Mouse (Mus musculus): ENCODE results near the gene Clip3. TPM values are rescaled to one million over a fixed set of nuclear protein-coding genes. Genes with fewer than 3 reads are reported as not detected.

The Clip3 gene
- polyA plus RNA-seq, 1 experiment, result 4.2 TPM

DNA sequence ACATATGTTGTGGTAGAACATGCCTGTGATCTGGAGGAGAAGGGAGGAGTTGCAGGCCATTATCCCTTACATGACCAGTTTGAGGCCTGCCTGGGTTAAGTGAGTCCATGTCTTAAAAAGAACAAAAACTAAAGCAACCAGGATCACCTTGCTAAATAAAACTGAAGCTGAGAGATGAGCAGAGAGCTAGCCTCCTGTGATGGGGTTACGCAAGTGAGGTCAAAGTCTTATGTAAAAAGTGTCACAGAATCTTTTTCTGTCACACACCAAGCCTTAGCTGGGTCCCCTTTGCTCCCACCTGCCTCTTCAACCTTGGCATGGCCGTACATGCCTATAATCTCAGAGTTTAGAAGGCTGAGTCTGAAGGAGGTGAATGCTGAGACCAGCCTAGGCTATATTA, 29.4 kb downstream of the Clip3 start:
- H3K27ac ChIP-seq (ENCODE audit: insufficient read depth, low read depth, low read length), result peak overlapping the region; percentile 79
- no peak for DNase-seq
- no peaks in the 10 kb centered on the region for H3K36me3 ChIP-seq (ENCODE audit: control insufficient read depth, insufficient read depth, low read length)
- H3K27me3 ChIP-seq (replicated peaks; ENCODE audit: control insufficient read depth, insufficient read depth, low read length), result no peaks in the 10 kb centered on the region
- H3K4me1 ChIP-seq (ENCODE audit: control insufficient read depth, insufficient read depth, low read length), result peaks cover 26% of the 10 kb centered on the region; the same call in 1 of the 2 replicates
- no peak overlapping the region for H3K4me3 ChIP-seq (ENCODE audit: insufficient read depth, low read depth, low read length)
- no peak for TF ChIP-seq CTCF (conservative IDR thresholded peaks at IDR 0.05; ENCODE audit: insufficient read depth, insufficient read length, low read depth, low read length)
- TF ChIP-seq POLR2A (IDR thresholded peaks at IDR 0.05; ENCODE audit: low read depth, low read length), result no peak
- 59% methylated on average over 2 of the region's 2 CpGs for WGBS

DNA sequence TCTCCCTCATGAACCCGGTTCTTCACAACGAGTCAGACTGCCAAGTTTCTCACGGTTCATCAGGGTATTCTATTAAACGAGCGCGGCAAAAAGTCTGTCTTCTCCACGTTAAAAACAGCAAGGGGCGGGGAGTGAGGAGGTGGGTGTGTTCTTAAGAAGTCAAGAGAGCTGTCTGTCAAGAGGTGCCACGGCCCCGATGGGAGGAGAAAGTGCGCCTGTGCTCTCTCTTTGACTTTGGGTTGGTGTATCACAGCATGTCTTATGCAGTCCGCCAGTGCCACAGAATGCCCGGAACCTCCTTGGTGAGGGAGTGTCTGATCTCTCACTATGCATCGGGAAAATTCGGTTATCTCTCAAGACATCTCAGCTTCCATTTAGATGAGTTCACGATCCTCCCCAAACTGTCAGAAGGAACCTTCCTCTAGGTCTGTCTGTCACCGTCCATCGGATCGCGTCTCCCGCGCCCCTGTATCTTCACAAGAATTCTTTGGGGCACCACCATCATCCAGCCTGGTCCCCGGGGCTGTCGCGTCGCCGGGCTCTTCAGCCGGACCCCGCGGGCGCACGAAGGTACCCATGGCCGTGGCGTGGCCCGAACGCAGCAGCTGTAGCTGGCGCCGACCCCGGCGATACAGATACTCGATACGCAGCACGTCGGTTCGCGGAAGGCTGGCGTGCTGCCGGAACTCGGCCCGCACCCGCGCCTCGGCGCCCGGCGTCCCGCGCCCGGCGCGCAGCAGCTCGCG, 30.2 kb downstream of the Clip3 start, which contains the start of gene E130208F15Rik:
Gene E130208F15Rik (plus strand): TSS at position 202 of the 746 bp plus-strand sequence.
- Histone ChIP-seq H3K27me3 (replicated peaks; ENCODE audit: control insufficient read depth, insufficient read depth, low read length) (no peaks in the 10 kb centered on the region), H3K4me1 (ENCODE audit: control insufficient read depth, insufficient read depth, low read length) (peaks cover 26% of the 10 kb centered on the region; the same call in 1 of the 2 replicates), H3K4me3 (ENCODE audit: insufficient read depth, low read depth, low read length) (peak within 1 kb of the TSS; percentile 79), H3K27ac (ENCODE audit: insufficient read depth, low read depth, low read length) (peak within 1 kb of the TSS; percentile 92), H3K36me3 (ENCODE audit: control insufficient read depth, insufficient read depth, low read length) (no peaks in the 10 kb centered on the region)
- WGBS, result under 1% methylated on average over 63 of the region's 63 CpGs
- no peak for TF ChIP-seq CTCF (conservative IDR thresholded peaks at IDR 0.05; ENCODE audit: insufficient read depth, insufficient read length, low read depth, low read length)
- TF ChIP-seq POLR2A (IDR thresholded peaks at IDR 0.05; ENCODE audit: low read depth, low read length), result peak; percentile 40
- peak; percentile 95 for DNase-seq

DNA sequence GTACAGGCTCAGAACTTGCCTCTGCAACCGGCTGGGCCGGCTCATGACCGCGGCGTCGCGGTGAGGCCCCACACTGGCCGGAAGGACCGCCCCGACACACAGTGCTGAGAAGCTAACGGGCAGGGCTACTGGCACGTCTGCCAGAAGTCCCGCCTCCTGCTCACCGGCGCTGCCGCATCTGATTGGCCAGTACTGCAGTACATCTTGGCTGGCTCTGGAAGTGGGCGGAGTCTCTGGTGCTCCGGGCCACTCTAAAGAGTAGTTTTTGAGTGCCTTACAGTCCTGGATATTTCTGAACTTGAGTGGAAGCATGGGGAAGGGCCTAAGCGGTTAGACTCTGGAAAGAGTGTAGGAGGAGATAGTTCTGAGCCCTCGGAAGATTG, 30.7 kb downstream of the Clip3 start:
- Histone ChIP-seq H3K36me3 (ENCODE audit: control insufficient read depth, insufficient read depth, low read length) (no peaks in the 10 kb centered on the region), H3K4me3 (ENCODE audit: insufficient read depth, low read depth, low read length) (peak overlapping the region; percentile 79), H3K27me3 (replicated peaks; ENCODE audit: control insufficient read depth, insufficient read depth, low read length) (no peaks in the 10 kb centered on the region), H3K27ac (ENCODE audit: insufficient read depth, low read depth, low read length) (peak overlapping the region; percentile 92), H3K4me1 (ENCODE audit: control insufficient read depth, insufficient read depth, low read length) (peaks cover 26% of the 10 kb centered on the region; the same call in 1 of the 2 replicates)
- peak; percentile 99 for DNase-seq
- 1% methylated on average over 20 of the region's 20 CpGs for WGBS
- TF ChIP-seq CTCF (conservative IDR thresholded peaks at IDR 0.05; ENCODE audit: insufficient read depth, insufficient read length, low read depth, low read length) (no peak), POLR2A (IDR thresholded peaks at IDR 0.05; ENCODE audit: low read depth, low read length) (peak; percentile 89)

DNA sequence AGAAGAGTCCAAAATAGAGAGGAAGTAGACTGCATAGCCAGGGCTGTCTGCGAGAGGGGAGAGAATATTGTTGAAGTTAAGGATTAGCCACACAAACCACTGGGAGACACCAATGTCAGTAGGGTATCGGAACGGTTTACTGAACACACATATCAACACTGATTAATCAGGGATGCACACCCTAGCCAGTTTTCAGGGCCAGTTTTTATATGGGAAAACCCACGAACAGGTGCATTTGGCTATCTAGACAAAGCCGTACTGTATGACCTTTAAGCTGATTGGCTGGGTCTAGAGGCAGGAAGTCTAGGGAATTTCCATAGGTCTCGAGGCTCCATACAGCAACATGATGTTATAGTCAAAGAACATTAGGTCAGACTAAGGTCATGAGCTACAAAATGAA, 31.3 kb downstream of the Clip3 start:
- DNase-seq, result no peak
- no peak for TF ChIP-seq CTCF (conservative IDR thresholded peaks at IDR 0.05; ENCODE audit: insufficient read depth, insufficient read length, low read depth, low read length)
- no peak for TF ChIP-seq POLR2A (IDR thresholded peaks at IDR 0.05; ENCODE audit: low read depth, low read length)
- H3K36me3 ChIP-seq (ENCODE audit: control insufficient read depth, insufficient read depth, low read length), result no peaks in the 10 kb centered on the region
- H3K4me1 ChIP-seq (ENCODE audit: control insufficient read depth, insufficient read depth, low read length), result peaks cover 25% of the 10 kb centered on the region; the same call in 1 of the 2 replicates
- no peaks in the 10 kb centered on the region for H3K27me3 ChIP-seq (replicated peaks; ENCODE audit: control insufficient read depth, insufficient read depth, low read length)
- 17% methylated on average over 6 of the region's 6 CpGs for WGBS
- peak overlapping the region; percentile 92 for H3K27ac ChIP-seq (ENCODE audit: insufficient read depth, low read depth, low read length)
- H3K4me3 ChIP-seq (ENCODE audit: insufficient read depth, low read depth, low read length), result peak overlapping the region; percentile 47

DNA sequence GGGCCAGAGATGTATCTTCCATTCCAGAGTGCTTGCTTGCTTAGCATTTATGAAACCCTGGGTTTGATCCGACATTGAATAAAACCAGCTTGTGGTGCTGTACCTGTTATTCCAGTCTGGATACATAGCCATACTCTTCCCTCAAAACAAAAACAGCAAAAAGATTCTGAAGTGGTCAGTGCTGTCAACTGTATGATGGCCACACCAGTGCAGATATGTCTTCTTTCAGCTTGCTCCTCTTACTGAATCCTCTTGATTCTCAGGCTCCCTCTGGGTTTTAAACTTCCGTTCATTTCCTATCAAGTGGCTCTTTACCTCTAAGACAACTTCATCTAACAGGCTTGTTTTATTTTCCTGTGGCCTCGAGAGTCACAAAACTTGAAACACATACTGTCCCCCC, 32.3 kb downstream of the Clip3 start, which contains the start of gene Sdhaf1:
Gene Sdhaf1 (minus strand): TSS at position 101 of the 400 bp plus-strand sequence.
- TF ChIP-seq POLR2A (IDR thresholded peaks at IDR 0.05; ENCODE audit: low read depth, low read length) (no peak), CTCF (conservative IDR thresholded peaks at IDR 0.05; ENCODE audit: insufficient read depth, insufficient read length, low read depth, low read length) (no peak)
- peak within 1 kb of the TSS; percentile 47; the same call in 1 of the 2 replicates for H3K4me3 ChIP-seq (ENCODE audit: insufficient read depth, low read depth, low read length)
- no peaks in the 10 kb centered on the region for H3K36me3 ChIP-seq (ENCODE audit: control insufficient read depth, insufficient read depth, low read length)
- H3K27me3 ChIP-seq (replicated peaks; ENCODE audit: control insufficient read depth, insufficient read depth, low read length), result no peaks in the 10 kb centered on the region
- DNase-seq, result no peak
- 81% methylated on average over 3 of the region's 3 CpGs for WGBS
- peak within 1 kb of the TSS; percentile 92 for H3K27ac ChIP-seq (ENCODE audit: insufficient read depth, low read depth, low read length)
- peaks cover 19% of the 10 kb centered on the region; the same call in 1 of the 2 replicates for H3K4me1 ChIP-seq (ENCODE audit: control insufficient read depth, insufficient read depth, low read length)

DNA sequence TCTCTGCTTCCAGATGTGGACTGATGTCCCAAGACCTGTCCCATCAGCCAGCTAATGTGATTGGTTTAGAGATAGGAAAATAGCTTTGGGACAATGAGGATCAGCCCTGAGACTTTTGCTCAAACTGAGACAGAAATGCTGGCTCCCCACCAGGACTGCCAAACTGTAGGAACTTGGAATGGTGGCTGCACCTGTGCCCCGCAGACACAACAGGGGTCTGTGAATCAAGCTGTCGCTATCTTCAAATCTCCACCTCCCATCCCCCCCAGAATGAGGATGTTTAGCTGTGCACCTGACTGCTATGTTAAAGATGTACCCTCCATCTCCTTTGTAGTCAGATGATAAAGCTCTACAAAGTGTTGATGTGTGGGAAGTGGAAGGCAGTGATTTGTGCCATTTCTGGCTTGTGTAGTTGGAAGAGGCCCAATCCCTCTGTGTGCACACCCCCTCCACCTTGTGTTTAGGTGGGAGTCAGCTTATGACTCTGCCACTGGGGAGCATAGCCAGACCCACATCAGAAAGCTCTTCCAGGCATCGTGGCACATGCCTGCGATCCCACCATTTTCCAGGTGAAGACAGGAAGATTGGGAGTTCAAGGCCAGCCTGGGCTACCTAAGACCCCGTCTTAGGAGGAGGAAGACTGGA, 32.9 kb downstream of the Clip3 start:
- Histone ChIP-seq H3K36me3 (ENCODE audit: control insufficient read depth, insufficient read depth, low read length) (no peaks in the 10 kb centered on the region), H3K4me1 (ENCODE audit: control insufficient read depth, insufficient read depth, low read length) (peaks cover 18% of the 10 kb centered on the region; the same call in 1 of the 2 replicates), H3K27me3 (replicated peaks; ENCODE audit: control insufficient read depth, insufficient read depth, low read length) (no peaks in the 10 kb centered on the region), H3K27ac (ENCODE audit: insufficient read depth, low read depth, low read length) (no peak overlapping the region), H3K4me3 (ENCODE audit: insufficient read depth, low read depth, low read length) (no peak overlapping the region)
- 89% methylated on average over 5 of the region's 5 CpGs for WGBS
- no peak for DNase-seq
- TF ChIP-seq POLR2A (IDR thresholded peaks at IDR 0.05; ENCODE audit: low read depth, low read length), result no peak
- TF ChIP-seq CTCF (conservative IDR thresholded peaks at IDR 0.05; ENCODE audit: insufficient read depth, insufficient read length, low read depth, low read length), result no peak

DNA sequence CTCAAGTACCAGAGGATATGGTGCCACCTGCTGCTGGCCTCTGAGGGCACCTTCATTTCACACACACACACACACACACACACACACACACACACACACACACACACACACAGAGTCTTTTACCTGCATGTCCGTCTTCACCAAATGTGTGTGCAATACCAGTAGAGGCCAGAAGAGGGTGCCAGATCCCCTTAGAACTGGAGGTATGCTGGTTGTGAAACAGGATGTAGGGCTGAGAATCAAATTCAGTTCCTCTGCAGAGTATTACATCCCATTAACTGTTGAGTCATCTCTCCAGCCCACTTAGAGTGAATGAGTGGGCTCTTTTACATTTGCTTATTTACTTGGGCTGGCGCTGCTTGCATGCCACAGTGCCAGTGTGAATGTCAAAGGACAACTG, 33.8 kb downstream of the Clip3 start:
- H3K27me3 ChIP-seq (replicated peaks; ENCODE audit: control insufficient read depth, insufficient read depth, low read length), result no peaks in the 10 kb centered on the region
- no peak overlapping the region for H3K4me3 ChIP-seq (ENCODE audit: insufficient read depth, low read depth, low read length)
- no peak for TF ChIP-seq POLR2A (IDR thresholded peaks at IDR 0.05; ENCODE audit: low read depth, low read length)
- peak; percentile 54 for TF ChIP-seq CTCF (conservative IDR thresholded peaks at IDR 0.05; ENCODE audit: insufficient read depth, insufficient read length, low read depth, low read length)
- no peak overlapping the region for H3K27ac ChIP-seq (ENCODE audit: insufficient read depth, low read depth, low read length)
- WGBS, result 67% methylated on average over 2 of the region's 2 CpGs
- H3K36me3 ChIP-seq (ENCODE audit: control insufficient read depth, insufficient read depth, low read length), result no peaks in the 10 kb centered on the region
- DNase-seq, result peak; percentile 61
- peaks cover 16% of the 10 kb centered on the region; the same call in 1 of the 2 replicates for H3K4me1 ChIP-seq (ENCODE audit: control insufficient read depth, insufficient read depth, low read length)

All from kidney, adult 2 months (tissue).